Mouse (Mus musculus): ENCODE measurements at regions not wholly inside any gene's neighbourhood (a gene's known extent, or its start where the extent isn't known, plus 50 kb on each side); places are given as distances from the start of the nearest gene placed in this dataset.

- Histone ChIP-seq H3K4me3 (replicated peaks in 1 of 3; ENCODE audit: low read depth in 2 of 3, low read length in 2 of 3, poor library complexity in 1 of 3) (no peak overlapping the region), H3K9ac (ENCODE audit: insufficient read depth, low read depth) (no peak overlapping the region), H3K79me2 (replicated peaks; ENCODE audit: control insufficient read depth, extremely low read depth, insufficient read depth, poor library complexity, severe bottlenecking) (no peaks in the 10 kb centered on the region), H3K9me3 (replicated peaks; ENCODE audit: low read length) (peaks cover 5% of the 10 kb centered on the region), H3K36me3 (replicated peaks in 1 of 2; ENCODE audit: control insufficient read depth in 1 of 2, insufficient read depth in 1 of 2, low read length in 1 of 2) (no peaks in the 10 kb centered on the region), H3K27ac (ENCODE audit: insufficient read depth, low read depth) (no peak overlapping the region), H3K4me2 (ENCODE audit: insufficient read depth, low read depth, poor library complexity, severe bottlenecking) (no peak overlapping the region), H3K4me1 (ENCODE audit: control insufficient read depth in 1 of 2, insufficient read depth in 2 of 2) (no peaks in the 10 kb centered on the region), H3K27me3 (replicated peaks) (peaks cover 90% of the 10 kb centered on the region)
- DNase-seq (ENCODE audit: extremely low read depth) = no peak
- TF ChIP-seq ETS1 (conservative IDR thresholded peaks at IDR 0.05; ENCODE audit: low read depth, low read length) = no peak
- TF ChIP-seq NELFE (IDR thresholded peaks at IDR 0.05; ENCODE audit: low read depth, low read length) = no peak
- no peak for TF ChIP-seq MYC (IDR thresholded peaks at IDR 0.05; ENCODE audit: low read depth, low read length)
- no peak for TF ChIP-seq KAT2A (IDR thresholded peaks at IDR 0.05; ENCODE audit: insufficient replicate concordance, low read length)
- TF ChIP-seq ZMIZ1 (IDR thresholded peaks at IDR 0.05; ENCODE audit: low read depth, low read length) = no peak
- no peak for TF ChIP-seq MXI1 (IDR thresholded peaks at IDR 0.05; ENCODE audit: low read depth, low read length)
- TF ChIP-seq USF1 (IDR thresholded peaks at IDR 0.05; ENCODE audit: low read depth, low read length) = no peak
- dilution Hi-C loops (cut with MboI; ENCODE audit: extremely low pct_ligation_motif_present, extremely low pct_unique_long_range_greater_than_20kb, low sequenced_read_pairs) (no loop called here), in situ Hi-C loops (cut with MboI; ENCODE audit: low pct_ligation_motif_present, low pct_unique_long_range_greater_than_20kb, low sequenced_read_pairs) (no loop called here)
These were observed 113.3 kb upstream of the Wnt4 start for GRCm38 (mm10) chr4:137163962-137164361.

DNA sequence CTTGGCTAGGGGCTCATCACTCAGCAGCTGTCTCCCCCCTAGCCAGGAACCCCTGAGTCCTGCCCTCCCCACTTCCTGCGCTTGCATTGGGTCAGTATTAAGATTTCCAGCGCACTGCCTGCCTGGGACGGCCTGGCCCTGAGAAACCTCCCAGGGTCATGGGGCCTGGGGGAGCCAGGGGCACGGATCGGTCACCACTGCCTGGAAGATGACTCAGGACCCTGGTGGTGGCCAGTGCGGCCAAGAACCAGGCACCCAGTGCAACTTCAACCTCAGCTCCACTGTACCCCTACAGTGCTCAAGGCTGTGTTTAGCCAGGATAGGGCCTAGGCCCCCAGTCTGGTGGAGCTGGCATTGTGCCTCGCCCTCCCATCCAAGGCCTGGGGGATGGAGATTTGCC lies 111.9 kb upstream of the Zbtb40 start:
- in situ Hi-C loops (cut with MboI; ENCODE audit: low pct_ligation_motif_present, low pct_unique_long_range_greater_than_20kb, low sequenced_read_pairs) = no loop called here
- Histone ChIP-seq H3K36me3 (replicated peaks in 1 of 2; ENCODE audit: control insufficient read depth in 1 of 2, insufficient read depth in 1 of 2, low read length in 1 of 2) (no peaks in the 10 kb centered on the region), H3K27ac (ENCODE audit: insufficient read depth, low read depth) (no peak overlapping the region), H3K4me1 (ENCODE audit: control insufficient read depth in 1 of 2, insufficient read depth in 2 of 2) (no peaks in the 10 kb centered on the region), H3K79me2 (replicated peaks; ENCODE audit: control insufficient read depth, extremely low read depth, insufficient read depth, poor library complexity, severe bottlenecking) (no peaks in the 10 kb centered on the region), H3K27me3 (replicated peaks) (peaks cover 94% of the 10 kb centered on the region), H3K9ac (ENCODE audit: insufficient read depth, low read depth) (no peak overlapping the region), H3K4me2 (ENCODE audit: insufficient read depth, low read depth, poor library complexity, severe bottlenecking) (no peak overlapping the region), H3K9me3 (replicated peaks; ENCODE audit: low read length) (no peaks in the 10 kb centered on the region), H3K4me3 (replicated peaks in 1 of 3; ENCODE audit: low read depth in 2 of 3, low read length in 2 of 3, poor library complexity in 1 of 3) (no peak overlapping the region)
- dilution Hi-C loops (cut with MboI; ENCODE audit: extremely low pct_ligation_motif_present, extremely low pct_unique_long_range_greater_than_20kb, low sequenced_read_pairs) = no loop called here
- TF ChIP-seq POLR2AphosphoS2 (IDR thresholded peaks at IDR 0.05; ENCODE audit: low read depth, low read length) (no peak), TBP (conservative IDR thresholded peaks at IDR 0.05; ENCODE audit: low read depth, low read length) (no peak), MYC (IDR thresholded peaks at IDR 0.05; ENCODE audit: low read depth, low read length) (no peak), JUN (IDR thresholded peaks at IDR 0.05; ENCODE audit: insufficient read depth, low read depth, low read length) (no peak), ELF1 (IDR thresholded peaks at IDR 0.05; ENCODE audit: low read depth, low read length) (no peak), SIN3A (IDR thresholded peaks at IDR 0.05; ENCODE audit: low read length) (no peak), RCOR1 (conservative IDR thresholded peaks at IDR 0.05; ENCODE audit: low read depth, low read length) (no peak), JUND (conservative IDR thresholded peaks at IDR 0.05; ENCODE audit: low read depth, low read length) (no peak)
- no peak for DNase-seq (ENCODE audit: extremely low read depth)

DNA sequence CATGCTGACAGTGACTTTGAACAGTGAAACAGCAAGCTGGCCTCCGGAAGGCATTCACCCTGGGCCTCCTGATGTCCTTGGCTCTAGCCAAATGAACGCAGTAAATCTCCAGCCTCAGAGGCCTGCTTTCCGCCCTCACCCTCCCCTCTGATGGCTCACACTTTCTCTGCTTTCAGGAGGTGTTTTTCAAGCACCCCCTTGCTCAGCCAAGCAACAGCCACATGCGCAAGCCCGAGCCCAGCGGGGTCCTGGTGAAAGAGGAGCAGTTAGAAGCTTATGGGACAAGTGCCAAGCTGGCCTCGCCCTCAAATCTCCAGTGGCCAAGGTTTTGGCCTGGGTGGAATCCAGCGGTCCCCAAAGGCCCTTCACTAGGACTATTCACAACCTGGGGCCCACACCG lies 109.6 kb upstream of the Zbtb40 start:
- H3K4me2 ChIP-seq (ENCODE audit: insufficient read depth, low read depth, poor library complexity, severe bottlenecking) = no peak overlapping the region
- TF ChIP-seq MAZ (IDR thresholded peaks at IDR 0.05; ENCODE audit: low read depth, low read length) (no peak), UBTF (IDR thresholded peaks at IDR 0.05; ENCODE audit: low read depth, low read length) (no peak), PAX5 (IDR thresholded peaks at IDR 0.05; ENCODE audit: low read length) (no peak)
- no peak overlapping the region for H3K9ac ChIP-seq (ENCODE audit: insufficient read depth, low read depth)
- dilution Hi-C loops (cut with MboI; ENCODE audit: extremely low pct_ligation_motif_present, extremely low pct_unique_long_range_greater_than_20kb, low sequenced_read_pairs) = no loop called here
- no peak for DNase-seq (ENCODE audit: extremely low read depth)
- H3K36me3 ChIP-seq (replicated peaks in 1 of 2; ENCODE audit: control insufficient read depth in 1 of 2, insufficient read depth in 1 of 2, low read length in 1 of 2) = no peaks in the 10 kb centered on the region
- in situ Hi-C loops (cut with MboI; ENCODE audit: low pct_ligation_motif_present, low pct_unique_long_range_greater_than_20kb, low sequenced_read_pairs) = no loop called here
- peaks cover 94% of the 10 kb centered on the region for H3K27me3 ChIP-seq (replicated peaks)
- H3K79me2 ChIP-seq (replicated peaks; ENCODE audit: control insufficient read depth, extremely low read depth, insufficient read depth, poor library complexity, severe bottlenecking) = no peaks in the 10 kb centered on the region
- no peaks in the 10 kb centered on the region for H3K9me3 ChIP-seq (replicated peaks; ENCODE audit: low read length)
- no peaks in the 10 kb centered on the region for H3K4me1 ChIP-seq (ENCODE audit: control insufficient read depth in 1 of 2, insufficient read depth in 2 of 2)
- H3K27ac ChIP-seq (ENCODE audit: insufficient read depth, low read depth) = no peak overlapping the region
- H3K4me3 ChIP-seq (replicated peaks in 1 of 3; ENCODE audit: low read depth in 2 of 3, low read length in 2 of 3, poor library complexity in 1 of 3) = no peak overlapping the region

All from CH12.LX (cell line).